Mouse (Mus musculus) MEL (cell line): ENCODE results near the gene Fam205c. TPM values are rescaled to one million over a fixed set of nuclear protein-coding genes. Genes with fewer than 3 reads are reported as not detected.

Experiments
- DNase-seq: peaks from one replicate; pipeline ENCODE4 v3.0.0; 2011; ENCODE audit warnings: low read depth, low spot score
- H3K27ac ChIP-seq: 2 replicates; pipeline ENCODE4 v1.5.1; 2012; ENCODE audit warnings: low read depth, mild to moderate bottlenecking, control low read depth, low read length, moderate library complexity; ENCODE audit not compliant: control insufficient read depth
- H3K27me3 ChIP-seq, 2 experiments: fragments of 150-350 bp in 1 of 2; sonication (generic) in 1 of 2; 2 replicates each; pipeline ENCODE4 v1.6.1; 2012; ENCODE audit warnings: low read length in 2 of 2, mild to moderate bottlenecking in 2 of 2, improper control_type of control experiment in 1 of 2, moderate library complexity in 1 of 2; ENCODE audit not compliant: insufficient read depth in 2 of 2, control insufficient read depth in 1 of 2
- H3K36me3 ChIP-seq, 2 experiments: 2 replicates each; pipeline ENCODE4 v1.6.1; 2012 to 2014; ENCODE audit warnings: low read length in 2 of 2, improper control_type of control experiment in 1 of 2, inconsistent platforms in 1 of 2, mild to moderate bottlenecking in 1 of 2; ENCODE audit not compliant: insufficient read depth in 2 of 2, control insufficient read depth in 1 of 2
- H3K4me1 ChIP-seq, 2 experiments: fragments of 150-350 bp in 1 of 2; sonication (generic) in 1 of 2; 2 replicates each; pipeline ENCODE4 v1.6.1; 2012; ENCODE audit warnings: low read length in 2 of 2, improper control_type of control experiment in 1 of 2, mild to moderate bottlenecking in 1 of 2; ENCODE audit not compliant: insufficient read depth in 2 of 2, control insufficient read depth in 1 of 2
- H3K4me3 ChIP-seq, 2 experiments: fragments of 150-350 bp in 1 of 2; sonication (generic) in 1 of 2; 2 replicates each; pipeline ENCODE4 v1.5.1; 2012; ENCODE audit warnings: low read depth in 2 of 2, low read length in 2 of 2, mild to moderate bottlenecking in 2 of 2, moderate library complexity in 2 of 2, control low read depth in 1 of 2, improper control_type of control experiment in 1 of 2; ENCODE audit not compliant: control insufficient read depth in 1 of 2, insufficient read depth in 1 of 2
- H3K79me2 ChIP-seq: 2 replicates; pipeline ENCODE4 v1.6.1; 2012; ENCODE audit warnings: mild to moderate bottlenecking, low read length, moderate library complexity; ENCODE audit not compliant: control insufficient read depth, poor library complexity, insufficient read depth
- H3K9ac ChIP-seq: 2 replicates; pipeline ENCODE4 v1.6.1; 2012; ENCODE audit warnings: low read depth, mild to moderate bottlenecking, control low read depth, low read length, moderate library complexity; ENCODE audit not compliant: control insufficient read depth, poor library complexity, severe bottlenecking
- H3K9me3 ChIP-seq: fragments of 150-350 bp; sonication (generic); replicated peaks from 2 replicates; pipeline ENCODE4 v1.6.1; 2012; ENCODE audit warnings: mild to moderate bottlenecking, low read length, improper control_type of control experiment, moderate library complexity; ENCODE audit not compliant: insufficient read depth
- BHLHE40 ChIP-seq: IDR thresholded peaks from 2 replicates; pipeline ENCODE4 v1.6.1; 2012; ENCODE audit warnings: low read depth, mild to moderate bottlenecking, inconsistent platforms, low read length, improper control_type of control experiment, borderline replicate concordance
- CHD1 ChIP-seq: IDR thresholded peaks from 2 replicates; pipeline ENCODE4 v1.6.1; 2012; ENCODE audit warnings: low read depth, mild to moderate bottlenecking, inconsistent platforms, low read length, improper control_type of control experiment
- CTCF ChIP-seq, 3 experiments: IDR thresholded peaks in 2 of 3; conservative IDR thresholded peaks in 1 of 3; 2 replicates each; pipeline ENCODE4 v1.5.1; 2011 to 2012; ENCODE audit warnings: low read length in 3 of 3, low read depth in 2 of 3, mild to moderate bottlenecking in 2 of 3, improper control_type of control experiment in 1 of 3, inconsistent platforms in 1 of 3, mixed read lengths in 1 of 3, moderate library complexity in 1 of 3; ENCODE audit not compliant: control insufficient read depth in 1 of 3, insufficient read depth in 1 of 3, poor library complexity in 1 of 3, severe bottlenecking in 1 of 3
- E2F4 ChIP-seq: IDR thresholded peaks from 2 replicates; pipeline ENCODE4 v1.6.1; 2011; ENCODE audit warnings: low read depth, low read length, improper control_type of control experiment, borderline replicate concordance
- ELF1 ChIP-seq: IDR thresholded peaks from 2 replicates; pipeline ENCODE4 v1.6.1; 2014; ENCODE audit warnings: low read depth, mild to moderate bottlenecking, inconsistent platforms, low read length, improper control_type of control experiment, moderate library complexity
- GABPA ChIP-seq: IDR thresholded peaks from 2 replicates; pipeline ENCODE4 v1.6.1; 2012; ENCODE audit warnings: low read depth, mild to moderate bottlenecking, inconsistent platforms, low read length, improper control_type of control experiment, moderate library complexity
- HCFC1 ChIP-seq: IDR thresholded peaks from 2 replicates; pipeline ENCODE4 v1.6.1; 2012; ENCODE audit warnings: low read depth, mild to moderate bottlenecking, inconsistent platforms, low read length, improper control_type of control experiment, moderate library complexity
- MAFK ChIP-seq: IDR thresholded peaks from 2 replicates; pipeline ENCODE4 v1.6.1; 2011; ENCODE audit warnings: low read depth, mild to moderate bottlenecking, low read length, improper control_type of control experiment, borderline replicate concordance
- MYB ChIP-seq: IDR thresholded peaks from 2 replicates; pipeline ENCODE4 v1.6.1; 2011; ENCODE audit warnings: mild to moderate bottlenecking, low read depth, low read length, improper control_type of control experiment
- MYC ChIP-seq: IDR thresholded peaks from 2 replicates; pipeline ENCODE4 v1.6.1; 2011; ENCODE audit warnings: low read depth, mild to moderate bottlenecking, low read length, improper control_type of control experiment, moderate library complexity
- NELFE ChIP-seq: IDR thresholded peaks from 2 replicates; pipeline ENCODE4 v1.6.1; 2011; ENCODE audit warnings: low read depth, low read length, improper control_type of control experiment
- NRF1 ChIP-seq: IDR thresholded peaks from 2 replicates; pipeline ENCODE4 v1.6.1; 2014; ENCODE audit warnings: low read depth, mild to moderate bottlenecking, inconsistent platforms, low read length, improper control_type of control experiment, moderate library complexity; ENCODE audit not compliant: poor library complexity, insufficient read depth, severe bottlenecking
- POLR2AphosphoS2 ChIP-seq: IDR thresholded peaks from 2 replicates; pipeline ENCODE4 v1.6.1; 2011; ENCODE audit warnings: low read length, improper control_type of control experiment
- POLR2AphosphoS5 ChIP-seq: IDR thresholded peaks from 2 replicates; pipeline ENCODE4 v1.6.1; 2012; ENCODE audit warnings: low read depth, borderline replicate concordance, mild to moderate bottlenecking, inconsistent platforms, low read length, moderate library complexity, mixed read lengths
- RAD21 ChIP-seq: IDR thresholded peaks from 2 replicates; pipeline ENCODE4 v1.6.1; 2011; ENCODE audit warnings: mild to moderate bottlenecking, low read depth, low read length, improper control_type of control experiment
- RCOR1 ChIP-seq: IDR thresholded peaks from 2 replicates; pipeline ENCODE4 v1.6.1; 2012; ENCODE audit warnings: low read depth, mild to moderate bottlenecking, inconsistent platforms, low read length, improper control_type of control experiment
- SIN3A ChIP-seq: IDR thresholded peaks from 2 replicates; pipeline ENCODE4 v1.6.1; 2012; ENCODE audit warnings: low read length, improper control_type of control experiment, inconsistent platforms
- TAL1 ChIP-seq: IDR thresholded peaks from 2 replicates; pipeline ENCODE4 v1.6.1; 2012; ENCODE audit warnings: mild to moderate bottlenecking, inconsistent platforms, low read length, moderate library complexity, mixed read lengths
- TBP ChIP-seq: IDR thresholded peaks from 2 replicates; pipeline ENCODE4 v1.8.0; 2011; ENCODE audit warnings: low read depth, low read length, improper control_type of control experiment
- TCF12 ChIP-seq: IDR thresholded peaks from 2 replicates; pipeline ENCODE4 v1.6.1; 2014; ENCODE audit warnings: low read depth, mild to moderate bottlenecking, inconsistent platforms, low read length, improper control_type of control experiment, moderate library complexity
- USF2 ChIP-seq, 2 experiments: IDR thresholded peaks; 2 replicates each; pipeline ENCODE4 v1.6.1; 2011 to 2012; ENCODE audit warnings: improper control_type of control experiment in 2 of 2, low read length in 2 of 2, borderline replicate concordance in 1 of 2, inconsistent platforms in 1 of 2, low read depth in 1 of 2, mild to moderate bottlenecking in 1 of 2; ENCODE audit not compliant: insufficient read depth in 1 of 2
- ZMIZ1 ChIP-seq: IDR thresholded peaks from 2 replicates; pipeline ENCODE4 v1.6.1; 2012; ENCODE audit warnings: low read depth, mild to moderate bottlenecking, inconsistent platforms, low read length, improper control_type of control experiment, moderate library complexity
- polyA plus RNA-seq, 2 experiments: library from polyadenylated mRNA; stranded (reverse) in 1 of 2; unstranded in 1 of 2; fragments of >175 nt in 1 of 2; fragments of >200 nt in 1 of 2; gene quantifications; 2 replicates each; pipeline versions ENCODE4 v1.2.1 to v1.2.4; 2012; ENCODE audit warnings: low replicate concordance in 2 of 2, low read depth in 1 of 2; ENCODE audit not compliant: insufficient read length in 2 of 2, insufficient read depth in 1 of 2, missing spikeins in 1 of 2
- total RNA-seq: library from RNA; depleted of rRNA; stranded (reverse); fragments of 300-350 nt; gene quantifications from 2 replicates; pipeline ENCODE4 v1.2.3, GENCODE M21; 2012

Gene Fam205c
- total and polyA plus RNA-seq, 3 experiments, result not detected

DNA sequence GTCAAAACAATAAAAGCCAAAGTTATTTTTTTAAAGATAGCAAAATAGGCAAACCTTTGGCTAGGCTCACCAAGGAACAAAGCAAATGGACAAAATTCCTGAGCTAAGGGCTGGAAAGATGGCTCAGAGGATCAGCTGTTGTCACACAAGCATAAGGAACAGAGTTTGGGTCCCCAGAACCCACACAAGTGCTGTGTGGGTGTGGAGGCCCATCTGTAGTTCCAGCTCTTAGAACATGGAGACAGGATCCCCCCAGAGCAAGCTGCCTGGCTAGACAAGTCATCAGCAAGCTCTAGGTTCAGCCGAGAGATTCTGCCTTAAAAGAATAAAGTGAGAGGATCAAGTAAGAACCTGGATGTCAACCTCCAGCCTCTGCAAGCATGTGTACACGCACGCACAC, 30.5 kb upstream of the Fam205c start:
- no peak for TF ChIP-seq POLR2AphosphoS5
- TF ChIP-seq GABPA, result no peak
- no peak for TF ChIP-seq CHD1
- no peak for TF ChIP-seq SIN3A
- TF ChIP-seq TBP, result no peak
- TF ChIP-seq POLR2AphosphoS2, result no peak
- TF ChIP-seq E2F4, result no peak
- no peak for TF ChIP-seq ELF1
- TF ChIP-seq NELFE, result no peak
- TF ChIP-seq MYC, result no peak
- no peak for TF ChIP-seq HCFC1
- TF ChIP-seq TAL1, result no peak
- no peak for TF ChIP-seq TCF12
- no peak for TF ChIP-seq MAFK
- no peak for TF ChIP-seq USF2 (IDR thresholded peaks at IDR 0.05; ENCODE audit: borderline replicate concordance in 1 of 2, insufficient read depth in 1 of 2, low read depth in 1 of 2, low read length in 2 of 2)
- TF ChIP-seq RAD21, result no peak
- TF ChIP-seq, all 39 proteins: peak for 0
- H3K27me3 ChIP-seq, result peaks cover 2 to 3% of the 10 kb centered on the region in 2 experiments; a peak in 3 of 4 replicates
- no peaks in the 10 kb centered on the region for H3K4me1 ChIP-seq
- H3K27ac ChIP-seq, result no peak overlapping the region
- no peak for DNase-seq
- H3K9ac ChIP-seq, result no peak overlapping the region
- H3K9me3 ChIP-seq, result no peaks in the 10 kb centered on the region
- H3K36me3 ChIP-seq, result no peaks in the 10 kb centered on the region
- H3K79me2 ChIP-seq, result no peaks in the 10 kb centered on the region
- H3K4me3 ChIP-seq, result no peak overlapping the region

GRCm38 (mm10) chr4:42903942-42904341, 29.9 kb upstream of the Fam205c start:
- peaks cover 2 to 4% of the 10 kb centered on the region in 2 experiments; a peak in 3 of 4 replicates for H3K27me3 ChIP-seq

More at GRCm38 (mm10) chr4:42903942-42904341, 29.9 kb upstream of the Fam205c start:
- Histone ChIP-seq H3K4me1 (no peaks in the 10 kb centered on the region), H3K79me2 (no peaks in the 10 kb centered on the region), H3K9me3 (no peaks in the 10 kb centered on the region), H3K27ac (no peak overlapping the region), H3K36me3 (no peaks in the 10 kb centered on the region), H3K4me3 (no peak overlapping the region), H3K9ac (no peak overlapping the region)
- DNase-seq, result no peak
- TF ChIP-seq CTCF (IDR thresholded peaks at IDR 0.05 in 2 of 3, conservative IDR thresholded peaks at IDR 0.05 in 1 of 3; ENCODE audit: control insufficient read depth in 1 of 3, insufficient read depth in 1 of 3, low read depth in 2 of 3, low read length in 3 of 3, poor library complexity in 1 of 3, severe bottlenecking in 1 of 3) (no peak), BHLHE40 (no peak), RCOR1 (no peak), GABPA (no peak), NRF1 (no peak), MYB (no peak), ZMIZ1 (no peak), POLR2AphosphoS2 (no peak)
